Mouse (Mus musculus) MEL (cell line): ENCODE measurements around the gene S100a8. TPM values are rescaled to one million over a fixed set of nuclear protein-coding genes. Genes with fewer than 3 reads are reported as not detected.

Source experiments
- DNase-seq: peaks from one replicate; pipeline ENCODE4 v3.0.0; 2011; ENCODE audit warnings: low read depth, low spot score
- H3K27ac ChIP-seq: 2 replicates; pipeline ENCODE4 v1.5.1; 2012; ENCODE audit warnings: low read depth, mild to moderate bottlenecking, control low read depth, low read length, moderate library complexity; ENCODE audit not compliant: control insufficient read depth
- H3K27me3 ChIP-seq, 2 experiments: fragments of 150-350 bp in 1 of 2; sonication (generic) in 1 of 2; 2 replicates each; pipeline ENCODE4 v1.6.1; 2012; ENCODE audit warnings: low read length in 2 of 2, mild to moderate bottlenecking in 2 of 2, improper control_type of control experiment in 1 of 2, moderate library complexity in 1 of 2; ENCODE audit not compliant: insufficient read depth in 2 of 2, control insufficient read depth in 1 of 2
- H3K36me3 ChIP-seq, 2 experiments: 2 replicates each; pipeline ENCODE4 v1.6.1; 2012 to 2014; ENCODE audit warnings: low read length in 2 of 2, improper control_type of control experiment in 1 of 2, inconsistent platforms in 1 of 2, mild to moderate bottlenecking in 1 of 2; ENCODE audit not compliant: insufficient read depth in 2 of 2, control insufficient read depth in 1 of 2
- H3K4me1 ChIP-seq, 2 experiments: fragments of 150-350 bp in 1 of 2; sonication (generic) in 1 of 2; 2 replicates each; pipeline ENCODE4 v1.6.1; 2012; ENCODE audit warnings: low read length in 2 of 2, improper control_type of control experiment in 1 of 2, mild to moderate bottlenecking in 1 of 2; ENCODE audit not compliant: insufficient read depth in 2 of 2, control insufficient read depth in 1 of 2
- H3K4me3 ChIP-seq, 2 experiments: fragments of 150-350 bp in 1 of 2; sonication (generic) in 1 of 2; 2 replicates each; pipeline ENCODE4 v1.5.1; 2012; ENCODE audit warnings: low read depth in 2 of 2, low read length in 2 of 2, mild to moderate bottlenecking in 2 of 2, moderate library complexity in 2 of 2, control low read depth in 1 of 2, improper control_type of control experiment in 1 of 2; ENCODE audit not compliant: control insufficient read depth in 1 of 2, insufficient read depth in 1 of 2
- H3K79me2 ChIP-seq: 2 replicates; pipeline ENCODE4 v1.6.1; 2012; ENCODE audit warnings: mild to moderate bottlenecking, low read length, moderate library complexity; ENCODE audit not compliant: control insufficient read depth, poor library complexity, insufficient read depth
- H3K9ac ChIP-seq: 2 replicates; pipeline ENCODE4 v1.6.1; 2012; ENCODE audit warnings: low read depth, mild to moderate bottlenecking, control low read depth, low read length, moderate library complexity; ENCODE audit not compliant: control insufficient read depth, poor library complexity, severe bottlenecking
- H3K9me3 ChIP-seq: fragments of 150-350 bp; sonication (generic); replicated peaks from 2 replicates; pipeline ENCODE4 v1.6.1; 2012; ENCODE audit warnings: mild to moderate bottlenecking, low read length, improper control_type of control experiment, moderate library complexity; ENCODE audit not compliant: insufficient read depth
- CHD1 ChIP-seq: IDR thresholded peaks from 2 replicates; pipeline ENCODE4 v1.6.1; 2012; ENCODE audit warnings: low read depth, mild to moderate bottlenecking, inconsistent platforms, low read length, improper control_type of control experiment
- CTCF ChIP-seq, 3 experiments: IDR thresholded peaks in 2 of 3; conservative IDR thresholded peaks in 1 of 3; 2 replicates each; pipeline ENCODE4 v1.5.1; 2011 to 2012; ENCODE audit warnings: low read length in 3 of 3, low read depth in 2 of 3, mild to moderate bottlenecking in 2 of 3, improper control_type of control experiment in 1 of 3, inconsistent platforms in 1 of 3, mixed read lengths in 1 of 3, moderate library complexity in 1 of 3; ENCODE audit not compliant: control insufficient read depth in 1 of 3, insufficient read depth in 1 of 3, poor library complexity in 1 of 3, severe bottlenecking in 1 of 3
- ELF1 ChIP-seq: IDR thresholded peaks from 2 replicates; pipeline ENCODE4 v1.6.1; 2014; ENCODE audit warnings: low read depth, mild to moderate bottlenecking, inconsistent platforms, low read length, improper control_type of control experiment, moderate library complexity
- EP300 ChIP-seq, 2 experiments: IDR thresholded peaks; 2 replicates each; pipeline ENCODE4 v1.6.1; 2011; ENCODE audit warnings: improper control_type of control experiment in 2 of 2, low read length in 2 of 2, low read depth in 1 of 2, mild to moderate bottlenecking in 1 of 2
- ETS1 ChIP-seq: IDR thresholded peaks from 2 replicates; pipeline ENCODE4 v1.6.1; 2012; ENCODE audit warnings: low read depth, mild to moderate bottlenecking, inconsistent platforms, low read length, improper control_type of control experiment, moderate library complexity
- GATA1 ChIP-seq: IDR thresholded peaks from 2 replicates; pipeline ENCODE4 v1.6.1; 2011; ENCODE audit warnings: low read depth, low read length, improper control_type of control experiment
- KAT2A ChIP-seq: conservative IDR thresholded peaks from 2 replicates; pipeline ENCODE4 v1.6.1; 2012; ENCODE audit warnings: low read depth, low read length, improper control_type of control experiment, inconsistent platforms
- MEF2A ChIP-seq: IDR thresholded peaks from 2 replicates; pipeline ENCODE4 v1.6.1; 2014; ENCODE audit warnings: low read depth, mild to moderate bottlenecking, inconsistent platforms, low read length, improper control_type of control experiment; ENCODE audit not compliant: poor library complexity, insufficient replicate concordance, severe bottlenecking; ENCODE audit errors: extremely low read depth
- MXI1 ChIP-seq: IDR thresholded peaks from 2 replicates; pipeline ENCODE4 v1.6.1; 2011; ENCODE audit warnings: mild to moderate bottlenecking, low read depth, low read length, improper control_type of control experiment
- POLR2A ChIP-seq, 2 experiments: IDR thresholded peaks; 2 replicates each; pipeline ENCODE4 v1.6.1; 2011 to 2012; ENCODE audit warnings: low read length in 2 of 2, mild to moderate bottlenecking in 2 of 2, control low read depth in 1 of 2, improper control_type of control experiment in 1 of 2, low read depth in 1 of 2, moderate library complexity in 1 of 2; ENCODE audit not compliant: control insufficient read depth in 1 of 2, insufficient read depth in 1 of 2, poor library complexity in 1 of 2
- POLR2AphosphoS2 ChIP-seq: IDR thresholded peaks from 2 replicates; pipeline ENCODE4 v1.6.1; 2011; ENCODE audit warnings: low read length, improper control_type of control experiment
- RAD21 ChIP-seq: IDR thresholded peaks from 2 replicates; pipeline ENCODE4 v1.6.1; 2011; ENCODE audit warnings: mild to moderate bottlenecking, low read depth, low read length, improper control_type of control experiment
- SMC3 ChIP-seq: IDR thresholded peaks from 2 replicates; pipeline ENCODE4 v1.6.1; 2011; ENCODE audit warnings: low read depth, low read length, improper control_type of control experiment
- TBP ChIP-seq: IDR thresholded peaks from 2 replicates; pipeline ENCODE4 v1.8.0; 2011; ENCODE audit warnings: low read depth, low read length, improper control_type of control experiment
- TCF12 ChIP-seq: IDR thresholded peaks from 2 replicates; pipeline ENCODE4 v1.6.1; 2014; ENCODE audit warnings: low read depth, mild to moderate bottlenecking, inconsistent platforms, low read length, improper control_type of control experiment, moderate library complexity
- USF1 ChIP-seq: IDR thresholded peaks from 2 replicates; pipeline ENCODE4 v1.6.1; 2014; ENCODE audit warnings: low read depth, mild to moderate bottlenecking, inconsistent platforms, low read length, improper control_type of control experiment, moderate library complexity
- USF2 ChIP-seq, 2 experiments: IDR thresholded peaks; 2 replicates each; pipeline ENCODE4 v1.6.1; 2011 to 2012; ENCODE audit warnings: improper control_type of control experiment in 2 of 2, low read length in 2 of 2, borderline replicate concordance in 1 of 2, inconsistent platforms in 1 of 2, low read depth in 1 of 2, mild to moderate bottlenecking in 1 of 2; ENCODE audit not compliant: insufficient read depth in 1 of 2
- ZC3H11A ChIP-seq: IDR thresholded peaks from 2 replicates; pipeline ENCODE4 v1.6.1; 2012; ENCODE audit warnings: low read depth, mild to moderate bottlenecking, inconsistent platforms, low read length, improper control_type of control experiment
- polyA plus RNA-seq, 2 experiments: library from polyadenylated mRNA; stranded (reverse) in 1 of 2; unstranded in 1 of 2; fragments of >175 nt in 1 of 2; fragments of >200 nt in 1 of 2; gene quantifications; 2 replicates each; pipeline versions ENCODE4 v1.2.1 to v1.2.4; 2012; ENCODE audit warnings: low replicate concordance in 2 of 2, low read depth in 1 of 2; ENCODE audit not compliant: insufficient read length in 2 of 2, insufficient read depth in 1 of 2, missing spikeins in 1 of 2
- total RNA-seq: library from RNA; depleted of rRNA; stranded (reverse); fragments of 300-350 nt; gene quantifications from 2 replicates; pipeline ENCODE4 v1.2.3, GENCODE M21; 2012

The S100a8 gene
- total and polyA plus RNA-seq, 3 experiments: not detected

DNA sequence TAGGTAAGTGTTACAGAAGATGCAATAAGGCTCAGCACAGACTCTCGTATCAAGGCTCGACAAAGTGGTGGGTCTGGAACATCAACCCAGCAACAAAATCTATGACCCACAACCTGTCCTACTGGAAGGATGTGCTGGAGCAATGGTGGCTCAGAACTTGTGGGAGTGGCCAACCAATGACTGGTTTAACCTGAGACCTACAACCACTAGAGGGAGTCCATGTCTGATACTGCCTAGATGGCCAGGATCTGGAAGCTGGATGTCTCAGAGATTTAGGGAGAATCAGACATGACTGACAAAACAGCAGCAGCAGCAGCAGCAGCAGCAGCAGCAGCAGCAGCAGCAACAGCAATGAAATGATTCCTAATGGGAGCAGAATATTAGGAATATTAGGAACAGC lies 4.6 kb upstream of the S100a8 start:
- Histone ChIP-seq H3K27me3 (no peaks in the 10 kb centered on the region), H3K9me3 (no peaks in the 10 kb centered on the region), H3K4me1 (no peaks in the 10 kb centered on the region), H3K79me2 (no peaks in the 10 kb centered on the region), H3K4me3 (no peak overlapping the region), H3K36me3 (no peaks in the 10 kb centered on the region), H3K27ac (no peak overlapping the region), H3K9ac (no peak overlapping the region)
- peak; percentile 30 for DNase-seq
- TF ChIP-seq CTCF (IDR thresholded peaks at IDR 0.05 in 2 of 3, conservative IDR thresholded peaks at IDR 0.05 in 1 of 3; ENCODE audit: control insufficient read depth in 1 of 3, insufficient read depth in 1 of 3, low read depth in 2 of 3, low read length in 3 of 3, poor library complexity in 1 of 3, severe bottlenecking in 1 of 3) (peak; percentile 25 to 60 (median 43)), USF1 (no peak), POLR2A (IDR thresholded peaks at IDR 0.05; ENCODE audit: control insufficient read depth in 1 of 2, insufficient read depth in 1 of 2, low read depth in 1 of 2, low read length in 2 of 2, poor library complexity in 1 of 2) (no peak), EP300 (IDR thresholded peaks at IDR 0.05; ENCODE audit: low read depth in 1 of 2, low read length in 2 of 2) (no peak), ZC3H11A (no peak), TCF12 (no peak), CHD1 (no peak), MXI1 (no peak), ELF1 (no peak), RAD21 (peak; percentile 19), TBP (no peak), MEF2A (no peak), SMC3 (peak; percentile 31; the same call in 1 of the 2 replicates), USF2 (IDR thresholded peaks at IDR 0.05; ENCODE audit: borderline replicate concordance in 1 of 2, insufficient read depth in 1 of 2, low read depth in 1 of 2, low read length in 2 of 2) (no peak)

DNA sequence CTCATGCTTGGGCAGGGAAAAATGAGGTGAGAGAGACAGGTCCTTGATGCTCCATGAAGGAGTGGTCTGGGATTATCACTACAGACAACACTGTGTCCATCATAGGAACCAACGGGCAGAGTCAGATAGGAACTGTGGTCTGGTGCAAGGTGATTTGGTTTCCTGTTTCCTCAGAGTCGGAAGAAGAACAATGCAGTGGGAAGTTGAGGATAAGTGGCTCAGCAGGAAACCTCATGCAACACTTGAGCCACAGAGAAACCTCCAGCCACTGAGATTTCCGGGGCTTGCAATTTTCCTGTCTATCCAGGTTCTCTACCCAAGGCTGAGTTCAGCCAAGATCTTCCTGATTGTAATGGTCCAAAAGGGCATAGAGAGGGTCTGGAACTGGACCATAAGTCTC lies 9.9 kb downstream of the S100a8 start:
- H3K9me3 ChIP-seq: no peaks in the 10 kb centered on the region
- TF ChIP-seq POLR2AphosphoS2 (no peak), USF1 (no peak), MXI1 (no peak), ELF1 (no peak), ETS1 (no peak), GATA1 (no peak), TBP (no peak), KAT2A (no peak), CTCF (IDR thresholded peaks at IDR 0.05 in 2 of 3, conservative IDR thresholded peaks at IDR 0.05 in 1 of 3; ENCODE audit: control insufficient read depth in 1 of 3, insufficient read depth in 1 of 3, low read depth in 2 of 3, low read length in 3 of 3, poor library complexity in 1 of 3, severe bottlenecking in 1 of 3) (no peak), POLR2A (IDR thresholded peaks at IDR 0.05; ENCODE audit: control insufficient read depth in 1 of 2, insufficient read depth in 1 of 2, low read depth in 1 of 2, low read length in 2 of 2, poor library complexity in 1 of 2) (no peak)
- TF ChIP-seq, all 39 proteins: peak for 0
- Histone ChIP-seq H3K4me1 (no peaks in the 10 kb centered on the region), H3K27me3 (peaks cover 2 to 5% of the 10 kb centered on the region in 2 experiments), H3K36me3 (no peaks in the 10 kb centered on the region), H3K9ac (no peak overlapping the region), H3K4me3 (no peak overlapping the region), H3K27ac (no peak overlapping the region), H3K79me2 (no peaks in the 10 kb centered on the region)
- no peak for DNase-seq
